Mouse (Mus musculus): Measurements from ENCODE around the gene Rab25. TPM values are rescaled to one million over a fixed set of nuclear protein-coding genes. Genes with fewer than 3 reads are reported as not detected.
A peak's percentile ranks its signal among the peaks of the same experiment; 100 is the strongest.

Rab25 gene
- polyA plus RNA-seq, 1 experiment from 2014 or later: 252 TPM

DNA sequence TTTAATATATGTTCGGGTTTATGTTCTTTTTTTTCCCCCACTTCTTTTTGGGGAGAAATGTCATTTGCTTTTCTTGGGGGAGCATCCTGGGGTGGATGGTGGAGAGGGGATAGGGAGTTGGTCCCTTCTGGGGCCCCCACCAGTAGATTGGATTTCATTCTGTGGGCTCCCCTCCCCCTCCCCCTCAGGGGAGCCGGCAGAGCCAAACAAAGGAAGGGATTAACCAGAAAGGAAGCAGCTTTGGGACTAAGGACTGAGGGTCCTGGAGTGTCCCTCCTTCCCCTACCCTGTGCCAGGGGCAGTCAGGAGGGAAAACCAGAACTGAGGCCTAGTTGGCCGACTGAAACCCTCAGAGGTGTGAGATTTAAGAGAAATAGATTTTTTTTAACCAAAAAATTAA is 8.7 kb downstream of the Rab25 start:
- Histone ChIP-seq H3K27ac (replicated peaks) (no peak overlapping the region), H3K4me2 (replicated peaks; ENCODE audit: low read depth) (no peak overlapping the region), H3K9me3 (ENCODE audit: control insufficient read depth, low read length) (no peaks in the 10 kb centered on the region), H3K4me3 (ENCODE audit: low read depth, low read length) (no peak overlapping the region), H3K9ac (ENCODE audit: low read length) (peak overlapping the region; percentile 31; the same call in 1 of the 2 replicates), H3K36me3 (ENCODE audit: control insufficient read depth, insufficient read depth, low read length) (peaks cover 4% of the 10 kb centered on the region; the same call in 1 of the 2 replicates), H3K4me1 (replicated peaks; ENCODE audit: control insufficient read depth, insufficient read depth) (peaks cover 11% of the 10 kb centered on the region; the same call in 1 of the 2 replicates), H3K27me3 (ENCODE audit: control insufficient read depth, insufficient read depth, low read length) (no peaks in the 10 kb centered on the region)
- ATAC-seq (ENCODE audit: low FRiP score, low TSS enrichment) (no peak), DNase-seq (ENCODE audit: low spot score) (no peak)
- 38% methylated on average over 3 of the region's 3 CpGs for WGBS
- TF ChIP-seq CTCF (IDR thresholded peaks at IDR 0.05; ENCODE audit: low read depth) (no peak), EP300 (optimal IDR thresholded peaks at IDR 0.05) (no peak)

DNA sequence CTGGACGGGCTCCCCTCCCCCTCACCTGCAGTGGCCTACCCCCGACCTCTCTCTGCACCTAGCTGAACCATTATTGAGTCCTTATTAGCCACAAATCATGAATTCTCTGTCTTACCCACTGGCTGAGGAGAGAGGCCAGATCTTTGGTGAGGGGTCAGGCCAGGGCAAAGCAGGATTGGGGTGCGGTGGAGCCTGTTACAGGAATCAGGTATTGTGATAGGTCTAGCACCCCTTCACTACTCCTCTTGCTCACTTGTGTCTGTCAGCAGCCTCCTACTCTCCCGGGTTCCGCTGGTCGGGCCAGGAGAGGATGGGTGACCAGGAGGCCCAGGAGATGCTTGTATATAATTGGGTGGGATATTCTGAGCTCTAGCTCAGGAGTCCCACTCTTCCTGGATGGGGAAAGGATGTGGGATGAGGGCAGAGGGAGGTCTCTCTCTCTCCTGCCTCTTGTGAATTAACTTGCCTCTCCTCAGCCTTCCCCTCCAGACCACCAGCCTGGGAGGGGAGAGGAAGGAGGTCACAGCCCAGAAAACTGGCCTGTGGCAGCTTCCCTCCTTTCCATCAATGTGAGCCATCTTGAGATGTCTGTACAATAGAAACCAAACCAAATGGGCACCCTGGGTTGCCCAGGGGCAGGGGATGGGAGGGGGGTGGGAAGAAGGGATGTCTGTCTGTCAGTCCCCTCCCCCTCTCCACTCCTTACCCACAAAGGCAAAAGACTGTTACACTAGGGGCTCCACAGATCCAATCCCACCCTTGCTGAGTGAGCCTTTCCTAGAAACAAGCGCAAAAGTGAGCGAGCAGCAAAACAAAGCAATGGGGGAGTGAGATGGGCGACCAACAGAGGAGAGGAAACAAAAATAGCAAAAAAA is 9.6 kb downstream of the Rab25 start:
- Histone ChIP-seq H3K27me3 (ENCODE audit: control insufficient read depth, insufficient read depth, low read length) (no peaks in the 10 kb centered on the region), H3K4me3 (ENCODE audit: low read depth, low read length) (no peak overlapping the region), H3K36me3 (ENCODE audit: control insufficient read depth, insufficient read depth, low read length) (peaks cover 4% of the 10 kb centered on the region; the same call in 1 of the 2 replicates), H3K9me3 (ENCODE audit: control insufficient read depth, low read length) (no peaks in the 10 kb centered on the region), H3K9ac (ENCODE audit: low read length) (no peak overlapping the region), H3K4me2 (replicated peaks; ENCODE audit: low read depth) (no peak overlapping the region), H3K4me1 (replicated peaks; ENCODE audit: control insufficient read depth, insufficient read depth) (peaks cover 13% of the 10 kb centered on the region; the same call in 1 of the 2 replicates), H3K27ac (replicated peaks) (no peak overlapping the region)
- WGBS: 64% methylated on average over 9 of the region's 9 CpGs
- no peak for ATAC-seq (ENCODE audit: low FRiP score, low TSS enrichment)
- TF ChIP-seq CTCF (IDR thresholded peaks at IDR 0.05; ENCODE audit: low read depth) (no peak), EP300 (optimal IDR thresholded peaks at IDR 0.05) (no peak)
- DNase-seq (ENCODE audit: low spot score): no peak

DNA sequence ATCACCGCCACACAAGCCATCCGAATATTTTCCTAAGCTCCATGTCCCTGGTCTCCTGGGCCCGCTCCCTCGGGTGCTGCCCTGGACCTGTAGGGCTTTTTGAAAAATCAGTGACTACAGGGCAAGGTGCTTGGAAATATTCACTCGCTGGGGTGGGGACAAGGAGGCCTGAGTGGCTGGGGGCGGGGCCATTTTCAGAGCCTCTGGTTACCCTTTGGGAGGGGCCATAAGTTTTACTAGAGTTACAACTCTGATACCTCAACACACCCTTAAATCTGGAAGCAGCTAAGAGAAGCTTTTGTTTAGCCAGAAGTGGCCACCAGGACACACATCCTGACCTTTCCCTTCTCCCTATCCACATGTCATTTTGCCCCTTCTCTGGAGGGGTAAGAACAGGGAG is 11.0 kb downstream of the Rab25 start:
- H3K36me3 ChIP-seq (ENCODE audit: control insufficient read depth, insufficient read depth, low read length): peaks cover 4% of the 10 kb centered on the region; the same call in 1 of the 2 replicates
- H3K9ac ChIP-seq (ENCODE audit: low read length): peak overlapping the region; percentile 52; the same call in 1 of the 2 replicates
- H3K9me3 ChIP-seq (ENCODE audit: control insufficient read depth, low read length): no peaks in the 10 kb centered on the region
- no peaks in the 10 kb centered on the region for H3K27me3 ChIP-seq (ENCODE audit: control insufficient read depth, insufficient read depth, low read length)
- peak overlapping the region; percentile 30; the same call in 1 of the 2 replicates for H3K27ac ChIP-seq (replicated peaks)
- WGBS: 70% methylated on average over 6 of the region's 6 CpGs
- no peak overlapping the region; the same call in 1 of the 2 replicates for H3K4me3 ChIP-seq (ENCODE audit: low read depth, low read length)
- no peak for DNase-seq (ENCODE audit: low spot score)
- TF ChIP-seq EP300 (optimal IDR thresholded peaks at IDR 0.05) (no peak), CTCF (IDR thresholded peaks at IDR 0.05; ENCODE audit: low read depth) (no peak)
- H3K4me2 ChIP-seq (replicated peaks; ENCODE audit: low read depth): peak overlapping the region; percentile 58
- peaks cover 13% of the 10 kb centered on the region; the same call in 1 of the 2 replicates for H3K4me1 ChIP-seq (replicated peaks; ENCODE audit: control insufficient read depth, insufficient read depth)
- peak; percentile 1; the same call in 1 of the 2 replicates for ATAC-seq (ENCODE audit: low FRiP score, low TSS enrichment)

DNA sequence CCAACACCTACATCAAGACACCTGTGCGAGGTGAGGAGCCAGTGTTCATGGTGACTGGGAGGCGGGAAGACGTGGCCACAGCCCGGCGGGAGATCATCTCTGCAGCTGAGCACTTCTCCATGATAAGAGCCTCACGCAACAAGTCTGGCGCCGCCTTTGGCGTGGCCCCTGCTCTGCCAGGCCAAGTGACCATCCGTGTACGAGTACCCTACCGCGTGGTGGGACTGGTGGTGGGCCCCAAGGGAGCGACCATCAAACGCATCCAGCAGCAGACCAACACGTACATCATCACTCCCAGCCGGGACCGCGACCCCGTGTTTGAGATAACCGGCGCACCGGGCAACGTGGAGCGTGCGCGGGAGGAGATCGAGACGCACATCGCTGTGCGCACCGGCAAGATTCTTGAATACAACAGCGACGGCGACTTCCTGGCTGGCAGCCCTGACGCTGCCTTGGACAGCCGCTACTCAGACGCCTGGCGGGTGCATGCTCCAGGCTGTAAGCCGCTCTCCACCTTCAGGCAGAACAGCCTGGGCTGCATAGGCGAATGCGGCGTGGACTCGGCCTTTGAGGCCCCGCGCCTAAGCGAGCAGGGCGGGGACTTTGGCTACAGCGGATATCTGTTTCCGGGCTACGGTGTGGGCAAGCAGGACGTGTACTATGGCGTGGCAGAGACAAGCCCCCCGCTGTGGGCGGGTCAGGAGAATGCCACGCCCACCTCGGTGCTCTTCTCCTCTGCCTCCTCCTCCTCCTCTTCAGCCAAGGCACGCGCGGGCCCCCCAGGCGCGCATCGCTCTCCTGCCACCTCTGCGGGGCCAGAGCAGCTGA is 11.8 kb downstream of the Rab25 start:
- DNase-seq (ENCODE audit: low spot score): peak; percentile 84
- WGBS: 12% methylated on average over 63 of the region's 64 CpGs
- Histone ChIP-seq H3K27me3 (ENCODE audit: control insufficient read depth, insufficient read depth, low read length) (no peaks in the 10 kb centered on the region), H3K27ac (replicated peaks) (peak overlapping the region; percentile 30; the same call in 1 of the 2 replicates), H3K4me2 (replicated peaks; ENCODE audit: low read depth) (peak overlapping the region; percentile 58), H3K9me3 (ENCODE audit: control insufficient read depth, low read length) (no peaks in the 10 kb centered on the region), H3K4me1 (replicated peaks; ENCODE audit: control insufficient read depth, insufficient read depth) (peaks cover 13% of the 10 kb centered on the region; the same call in 1 of the 2 replicates), H3K9ac (ENCODE audit: low read length) (peak overlapping the region; percentile 52), H3K4me3 (ENCODE audit: low read depth, low read length) (peak overlapping the region; percentile 36), H3K36me3 (ENCODE audit: control insufficient read depth, insufficient read depth, low read length) (0 out of 2 replicates have a peak, but pooled peaks cover 4% of the 10 kb centered on the region)
- TF ChIP-seq EP300 (optimal IDR thresholded peaks at IDR 0.05): no peak
- ATAC-seq (ENCODE audit: low FRiP score, low TSS enrichment): peak; percentile 78

DNA sequence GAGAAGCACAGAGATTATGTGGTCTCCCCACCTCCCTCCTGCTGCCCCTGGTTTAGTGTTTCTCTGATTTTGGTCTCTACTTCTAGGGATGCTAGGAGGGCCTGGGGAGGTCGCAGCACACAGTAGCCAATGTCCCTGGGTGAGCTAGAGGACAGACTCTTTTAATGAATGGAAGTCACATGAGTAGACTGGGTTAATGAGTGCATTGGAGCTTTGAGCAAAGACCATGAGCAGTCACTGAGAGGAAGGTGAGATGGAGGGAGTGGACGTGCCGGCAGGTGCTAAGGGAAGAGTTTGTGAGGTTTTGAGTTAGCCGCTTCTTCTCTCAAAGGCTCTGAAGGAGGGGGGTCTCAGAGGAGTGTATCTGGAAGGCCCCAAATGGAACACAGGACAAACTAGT is 12.6 kb downstream of the Rab25 start:
- TF ChIP-seq CTCF (IDR thresholded peaks at IDR 0.05; ENCODE audit: low read depth): no peak
- no peak for TF ChIP-seq EP300 (optimal IDR thresholded peaks at IDR 0.05)
- no peak for DNase-seq (ENCODE audit: low spot score)
- no peak overlapping the region for H3K9ac ChIP-seq (ENCODE audit: low read length)
- no peaks in the 10 kb centered on the region for H3K9me3 ChIP-seq (ENCODE audit: control insufficient read depth, low read length)
- H3K4me3 ChIP-seq (ENCODE audit: low read depth, low read length): no peak overlapping the region
- no peaks in the 10 kb centered on the region for H3K27me3 ChIP-seq (ENCODE audit: control insufficient read depth, insufficient read depth, low read length)
- ATAC-seq (ENCODE audit: low FRiP score, low TSS enrichment): no peak
- H3K36me3 ChIP-seq (ENCODE audit: control insufficient read depth, insufficient read depth, low read length): 0 out of 2 replicates have a peak, but pooled peaks cover 4% of the 10 kb centered on the region
- WGBS: 69% methylated on average over 4 of the region's 4 CpGs
- H3K4me1 ChIP-seq (replicated peaks; ENCODE audit: control insufficient read depth, insufficient read depth): peaks cover 13% of the 10 kb centered on the region; the same call in 1 of the 2 replicates
- 0 out of 2 replicates have a peak overlapping the region, but pooled peaks have one; percentile 58 for H3K4me2 ChIP-seq (replicated peaks; ENCODE audit: low read depth)
- no peak overlapping the region for H3K27ac ChIP-seq (replicated peaks)

Data from stomach, postnatal 0 days (tissue).